Mouse (Mus musculus) liver, embryonic 14.5 days (tissue): ENCODE measurements around the gene Smpd3. TPM values are rescaled to one million over a fixed set of nuclear protein-coding genes. Genes with fewer than 3 reads are reported as not detected.

Experiments
- ATAC-seq: fragments of 200-750 bp; cut with Nextera tagmentation; 2 replicates; pipeline ENCODE4 v1.8.0; 2017; ENCODE audit warnings: moderate number of reproducible peaks, mild to moderate bottlenecking, moderate library complexity; ENCODE audit not compliant: insufficient read depth
- DNase-seq, 3 experiments: peaks; one replicate each; pipeline ENCODE4 v3.0.0-alpha.2; 2012 to 2013; ENCODE audit warnings: low read depth in 3 of 3, low spot score in 3 of 3
- H3K27ac ChIP-seq: fragments of 300-500 bp; sonication (generic); 2 replicates; pipeline ENCODE4 v1.5.1; 2014; ENCODE audit warnings: moderate library complexity, mild to moderate bottlenecking, control low read depth, inconsistent platforms
- H3K27me3 ChIP-seq: fragments of 300-500 bp; sonication (generic); 2 replicates; pipeline ENCODE4 v1.6.1; 2014; ENCODE audit warnings: mild to moderate bottlenecking, low read length, moderate library complexity; ENCODE audit not compliant: control insufficient read depth, insufficient read depth
- H3K36me3 ChIP-seq: fragments of 300-500 bp; sonication (generic); replicated peaks from 2 replicates; pipeline ENCODE4 v1.6.1; 2014; ENCODE audit warnings: low read depth; ENCODE audit not compliant: control insufficient read depth, insufficient read depth
- H3K4me1 ChIP-seq, 2 experiments: fragments of 200-500 bp in 1 of 2; fragments of 300-500 bp in 1 of 2; sonication (generic) in 1 of 2; replicated peaks; 2 replicates each; pipeline ENCODE4 v1.6.1; 2012 to 2014; ENCODE audit warnings: antibody characterized with exemption in 1 of 2, inconsistent platforms in 1 of 2, low read length in 1 of 2; ENCODE audit not compliant: control insufficient read depth in 2 of 2, insufficient read depth in 2 of 2
- H3K4me2 ChIP-seq: fragments of 300-500 bp; sonication (generic); 2 replicates; pipeline ENCODE4 v1.6.1; 2014; ENCODE audit warnings: low read depth, mild to moderate bottlenecking, control low read depth, moderate library complexity
- H3K4me3 ChIP-seq, 2 experiments: fragments of 200-500 bp in 1 of 2; fragments of 300-500 bp in 1 of 2; sonication (generic) in 1 of 2; 2 replicates each; pipeline ENCODE4 v1.5.1; 2012 to 2014; ENCODE audit warnings: low read depth in 2 of 2, low read length in 2 of 2, mild to moderate bottlenecking in 2 of 2, control low read depth in 1 of 2, inconsistent platforms in 1 of 2, moderate library complexity in 1 of 2; ENCODE audit not compliant: insufficient read depth in 1 of 2
- H3K9ac ChIP-seq: fragments of 300-500 bp; sonication (generic); replicated peaks from 2 replicates; pipeline ENCODE4 v1.6.1; 2014; ENCODE audit warnings: mild to moderate bottlenecking, control low read depth, moderate library complexity
- H3K9me3 ChIP-seq: fragments of 300-500 bp; sonication (generic); 2 replicates; pipeline ENCODE4 v1.6.1; 2016; ENCODE audit warnings: low read length, mixed read lengths; ENCODE audit not compliant: control insufficient read depth
- CTCF ChIP-seq: IDR thresholded peaks from 2 replicates; pipeline ENCODE4 v1.5.1; 2016; ENCODE audit warnings: antibody characterized with exemption, low read depth, control low read depth
- EP300 ChIP-seq: IDR thresholded peaks from 2 replicates; pipeline ENCODE4 v1.6.1; 2016; ENCODE audit warnings: antibody characterized with exemption, low read depth
- WGBS: fragments of 180-500 bp; shearing (Covaris S2); extraction: QIAGEN DNeasy Blood & Tissue Kit; methylation state at CpG from one replicate; pipeline ENCODE4 v1.1.7; 2014; ENCODE audit not compliant: insufficient replicate concordance; 5-methylcytosine and 5-hydroxymethylcytosine counted together
- polyA plus RNA-seq, 2 experiments: library from polyadenylated mRNA; depleted of rRNA in 1 of 2; stranded (reverse) in 1 of 2; unstranded in 1 of 2; fragments of >200 nt; fragmentation: Nextera tagmentation in 1 of 2; extraction: Ambion mirVana in 1 of 2; gene quantifications; 2 replicates each; pipeline versions ENCODE4 v1.2.1 to v1.2.3; 2012 to 2014

Gene Smpd3
- polyA plus RNA-seq, 2 experiments: 0.22 to 0.34 TPM

DNA sequence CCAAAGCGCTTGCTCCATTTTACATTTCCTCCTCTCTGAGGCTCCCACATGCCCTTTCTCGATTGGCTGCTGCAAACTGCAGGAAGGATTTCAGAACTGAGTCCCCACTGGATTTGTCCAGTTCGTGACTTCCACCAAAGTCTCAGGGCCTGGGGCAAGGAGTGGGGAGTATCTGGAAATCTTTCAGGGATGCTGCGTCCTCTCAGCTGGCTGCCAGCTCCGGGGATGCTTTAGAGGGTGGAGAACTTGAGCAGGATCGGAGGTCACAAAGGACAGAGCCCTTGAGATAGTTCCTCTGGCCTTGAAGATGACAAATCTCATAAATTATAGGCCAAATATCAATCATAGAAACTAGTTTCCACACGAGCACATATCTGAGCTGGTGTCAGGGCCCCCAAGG, 38.2 kb upstream of the Smpd3 start:
- ATAC-seq (no peak), DNase-seq (no peak)
- Histone ChIP-seq H3K9me3 (no peaks in the 10 kb centered on the region), H3K36me3 (no peaks in the 10 kb centered on the region), H3K4me1 (no peaks in the 10 kb centered on the region), H3K9ac (no peak overlapping the region), H3K27ac (no peak overlapping the region), H3K4me2 (no peak overlapping the region), H3K27me3 (no peaks in the 10 kb centered on the region), H3K4me3 (no peak overlapping the region)
- no peak for TF ChIP-seq CTCF
- TF ChIP-seq EP300: no peak
- 56% methylated on average over 7 of the region's 7 CpGs for WGBS

GRCm38 (mm10) chr8:106369069-106369468, 31.3 kb upstream of the Smpd3 start:
- no peaks in the 10 kb centered on the region for H3K4me1 ChIP-seq
- no peaks in the 10 kb centered on the region for H3K36me3 ChIP-seq
- H3K9ac ChIP-seq: no peak overlapping the region
- no peak overlapping the region for H3K4me2 ChIP-seq
- H3K9me3 ChIP-seq: no peaks in the 10 kb centered on the region; the same call in 1 of the 2 replicates
- DNase-seq (no peak), ATAC-seq (no peak)
- TF ChIP-seq CTCF: no peak
- TF ChIP-seq EP300: no peak
- H3K27me3 ChIP-seq: no peaks in the 10 kb centered on the region
- no peak overlapping the region for H3K4me3 ChIP-seq
- H3K27ac ChIP-seq: no peak overlapping the region
- 69% methylated on average over 7 of the region's 7 CpGs for WGBS

- 42% methylated on average over 3 of the region's 3 CpGs for WGBS
- Histone ChIP-seq H3K4me3 (no peak overlapping the region), H3K27ac (no peak overlapping the region), H3K9me3 (no peaks in the 10 kb centered on the region; the same call in 1 of the 2 replicates), H3K36me3 (no peaks in the 10 kb centered on the region), H3K9ac (no peak overlapping the region), H3K27me3 (no peaks in the 10 kb centered on the region), H3K4me1 (no peaks in the 10 kb centered on the region), H3K4me2 (no peak overlapping the region)
- TF ChIP-seq CTCF (peak; percentile 51), EP300 (no peak)
- DNase-seq (no peak), ATAC-seq (no peak)
Measured at GRCm38 (mm10) chr8:106368501-106368900, 30.7 kb upstream of the Smpd3 start.

GRCm38 (mm10) chr8:106364837-106365236, 27.0 kb upstream of the Smpd3 start:
- DNase-seq: no peak
- TF ChIP-seq EP300: no peak
- no peak for TF ChIP-seq CTCF
- 20% methylated on average over 5 of the region's 5 CpGs for WGBS
- no peaks in the 10 kb centered on the region for H3K27me3 ChIP-seq
- H3K4me1 ChIP-seq: no peaks in the 10 kb centered on the region
- no peak overlapping the region for H3K4me2 ChIP-seq
- no peak overlapping the region for H3K27ac ChIP-seq
- H3K36me3 ChIP-seq: no peaks in the 10 kb centered on the region
- H3K4me3 ChIP-seq: no peak overlapping the region
- ATAC-seq: no peak
- H3K9me3 ChIP-seq: no peaks in the 10 kb centered on the region; the same call in 1 of the 2 replicates
- no peak overlapping the region for H3K9ac ChIP-seq

GRCm38 (mm10) chr8:106364278-106364677, 26.5 kb upstream of the Smpd3 start:
- no peak for ATAC-seq
- H3K36me3 ChIP-seq: no peaks in the 10 kb centered on the region
- no peaks in the 10 kb centered on the region for H3K4me1 ChIP-seq
- no peak overlapping the region for H3K9ac ChIP-seq
- H3K4me2 ChIP-seq: no peak overlapping the region
- DNase-seq: no peak
- no peaks in the 10 kb centered on the region for H3K27me3 ChIP-seq
- H3K4me3 ChIP-seq: no peak overlapping the region
- TF ChIP-seq EP300 (no peak), CTCF (no peak)
- no peaks in the 10 kb centered on the region; the same call in 1 of the 2 replicates for H3K9me3 ChIP-seq
- no peak overlapping the region for H3K27ac ChIP-seq
- WGBS: 37% methylated on average over 8 of the region's 8 CpGs
